Mouse (Mus musculus): Measurements from ENCODE around the gene Cadps2.

GRCm38 (mm10) chr6:23462600-23463280 is 376.5 kb downstream of the Cadps2 start:
- no peak for TF ChIP-seq MYOD1 (IDR thresholded peaks at IDR 0.05; ENCODE audit: control insufficient read depth in 1 of 3, insufficient read length in 2 of 3, low read depth in 2 of 3)
- TF ChIP-seq USF1 (IDR thresholded peaks at IDR 0.05; ENCODE audit: low read depth), result no peak
- no peak for TF ChIP-seq POLR2A (IDR thresholded peaks at IDR 0.05; ENCODE audit: insufficient read length, low read depth)
- TF ChIP-seq REST (IDR thresholded peaks at IDR 0.05; ENCODE audit: insufficient read depth, insufficient read length), result no peak
- TF ChIP-seq POLR2AphosphoS2 (IDR thresholded peaks at IDR 0.05; ENCODE audit: insufficient read length, low read depth), result no peak
- no peak for TF ChIP-seq SRF (IDR thresholded peaks at IDR 0.05; ENCODE audit: control insufficient read depth, insufficient read length, low read depth)
- no peak for TF ChIP-seq MYOG (IDR thresholded peaks at IDR 0.05; ENCODE audit: control insufficient read depth in 1 of 3, insufficient read depth in 1 of 3, insufficient read length in 2 of 3, low read depth in 2 of 3)
- no peak for TF ChIP-seq TCF12 (IDR thresholded peaks at IDR 0.05; ENCODE audit: insufficient read depth, poor library complexity, severe bottlenecking)
- TF ChIP-seq E2F4 (IDR thresholded peaks at IDR 0.05; ENCODE audit: insufficient read depth), result no peak
- no peak for TF ChIP-seq CEBPB (IDR thresholded peaks at IDR 0.05; ENCODE audit: insufficient read depth, poor library complexity, severe bottlenecking)
- no peak for TF ChIP-seq MAX (IDR thresholded peaks at IDR 0.05; ENCODE audit: low read depth)
- no peak for TF ChIP-seq TCF3 (IDR thresholded peaks at IDR 0.05; ENCODE audit: insufficient read length, low read depth)

Data from myocyte (in vitro differentiated cells).